Mouse (Mus musculus): ENCODE results near the gene Ranbp17. TPM values are rescaled to one million over a fixed set of nuclear protein-coding genes. Genes with fewer than 3 reads are reported as not detected.

Gene Ranbp17
- polyA plus RNA-seq, 1 experiment from 2014 or later, result 2.2 TPM

DNA sequence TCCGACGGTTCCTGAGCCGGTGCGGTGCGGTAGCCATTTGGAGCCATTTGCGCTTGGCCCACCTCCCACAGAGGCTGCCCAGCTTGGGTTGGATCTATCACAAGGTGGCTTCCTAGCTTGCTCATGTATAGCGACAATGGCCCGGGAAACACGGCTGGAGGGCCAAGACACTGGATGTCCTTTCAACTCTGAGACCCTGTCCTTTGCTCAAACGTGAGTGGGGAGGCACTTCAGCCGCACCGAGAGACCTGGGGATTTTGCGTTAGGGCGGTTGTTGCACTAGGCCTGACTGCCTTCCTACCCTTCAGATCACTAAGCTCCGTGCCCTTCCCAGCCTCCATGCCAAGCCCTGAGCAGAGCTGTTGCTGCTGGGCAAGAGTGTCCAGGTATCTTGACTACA lies 315.9 kb downstream of the Ranbp17 start:
- Histone ChIP-seq H3K4me2 (replicated peaks; ENCODE audit: low read depth) (no peak overlapping the region), H3K27ac (replicated peaks) (no peak overlapping the region), H3K9ac (ENCODE audit: low read length) (no peak overlapping the region), H3K27me3 (ENCODE audit: control insufficient read depth, insufficient read depth, low read length) (peaks cover 37% of the 10 kb centered on the region), H3K4me1 (replicated peaks; ENCODE audit: control insufficient read depth, insufficient read depth) (0 out of 2 replicates have a peak, but pooled peaks cover 2% of the 10 kb centered on the region), H3K9me3 (ENCODE audit: control insufficient read depth, low read length) (peaks cover 5% of the 10 kb centered on the region), H3K4me3 (ENCODE audit: low read depth, low read length) (no peak overlapping the region), H3K36me3 (ENCODE audit: control insufficient read depth, insufficient read depth, low read length) (no peaks in the 10 kb centered on the region)
- 25% methylated on average over 15 of the region's 15 CpGs for WGBS
- TF ChIP-seq CTCF (IDR thresholded peaks at IDR 0.05; ENCODE audit: low read depth), result no peak
- no peak for TF ChIP-seq EP300 (optimal IDR thresholded peaks at IDR 0.05)
- no peak for DNase-seq (ENCODE audit: low spot score)
- ATAC-seq (ENCODE audit: low FRiP score, low TSS enrichment), result no peak

DNA sequence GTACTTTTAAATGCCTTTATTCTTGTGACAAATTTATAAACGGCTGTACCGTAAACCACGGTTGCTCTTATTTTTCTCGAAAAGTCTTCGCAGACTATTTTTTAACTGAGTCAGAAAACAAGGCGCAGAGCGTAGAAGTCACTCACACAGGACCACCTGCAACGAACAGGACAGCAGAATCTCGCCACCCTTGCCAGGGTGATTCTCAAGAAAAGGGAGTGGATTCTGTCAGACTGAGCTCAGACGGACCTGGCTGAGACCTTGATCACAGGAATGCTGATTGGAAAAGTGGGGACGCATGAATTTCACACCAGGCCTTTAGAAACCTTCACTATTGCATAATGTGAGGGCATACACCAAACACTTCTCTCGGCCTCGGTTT lies 316.4 kb downstream of the Ranbp17 start:
- ATAC-seq (ENCODE audit: low FRiP score, low TSS enrichment) (no peak), DNase-seq (ENCODE audit: low spot score) (no peak)
- H3K9me3 ChIP-seq (ENCODE audit: control insufficient read depth, low read length), result peaks cover 5% of the 10 kb centered on the region
- no peak overlapping the region for H3K9ac ChIP-seq (ENCODE audit: low read length)
- no peaks in the 10 kb centered on the region for H3K36me3 ChIP-seq (ENCODE audit: control insufficient read depth, insufficient read depth, low read length)
- TF ChIP-seq EP300 (optimal IDR thresholded peaks at IDR 0.05), result no peak
- TF ChIP-seq CTCF (IDR thresholded peaks at IDR 0.05; ENCODE audit: low read depth), result no peak
- H3K27me3 ChIP-seq (ENCODE audit: control insufficient read depth, insufficient read depth, low read length), result peaks cover 31% of the 10 kb centered on the region
- no peak overlapping the region for H3K27ac ChIP-seq (replicated peaks)
- 0 out of 2 replicates have a peak, but pooled peaks cover 2% of the 10 kb centered on the region for H3K4me1 ChIP-seq (replicated peaks; ENCODE audit: control insufficient read depth, insufficient read depth)
- no peak overlapping the region for H3K4me3 ChIP-seq (ENCODE audit: low read depth, low read length)
- H3K4me2 ChIP-seq (replicated peaks; ENCODE audit: low read depth), result no peak overlapping the region
- WGBS, result 31% methylated on average over 13 of the region's 13 CpGs

GRCm38 (mm10) chr11:33196447-33197132 lies 317.0 kb downstream of the Ranbp17 start:
- 8% methylated on average over 24 of the region's 24 CpGs for WGBS
- no peak for DNase-seq (ENCODE audit: low spot score)

GRCm38 (mm10) chr11:33195531-33196446 lies 317.8 kb downstream of the Ranbp17 start:
- Histone ChIP-seq H3K36me3 (ENCODE audit: control insufficient read depth, insufficient read depth, low read length) (no peaks in the 10 kb centered on the region), H3K9me3 (ENCODE audit: control insufficient read depth, low read length) (peaks cover 5% of the 10 kb centered on the region), H3K4me3 (ENCODE audit: low read depth, low read length) (no peak overlapping the region), H3K27ac (replicated peaks) (no peak overlapping the region), H3K9ac (ENCODE audit: low read length) (no peak overlapping the region), H3K4me1 (replicated peaks; ENCODE audit: control insufficient read depth, insufficient read depth) (no peaks in the 10 kb centered on the region), H3K4me2 (replicated peaks; ENCODE audit: low read depth) (no peak overlapping the region), H3K27me3 (ENCODE audit: control insufficient read depth, insufficient read depth, low read length) (peaks cover 31% of the 10 kb centered on the region)
- ATAC-seq (ENCODE audit: low FRiP score, low TSS enrichment) (no peak), DNase-seq (ENCODE audit: low spot score) (no peak)
- TF ChIP-seq EP300 (optimal IDR thresholded peaks at IDR 0.05) (no peak), CTCF (IDR thresholded peaks at IDR 0.05; ENCODE audit: low read depth) (no peak)
- WGBS, result 6% methylated on average over 25 of the region's 25 CpGs

More at GRCm38 (mm10) chr11:33196447-33197132, 317.0 kb downstream of the Ranbp17 start:
- H3K36me3 ChIP-seq (ENCODE audit: control insufficient read depth, insufficient read depth, low read length), result no peaks in the 10 kb centered on the region
- ATAC-seq (ENCODE audit: low FRiP score, low TSS enrichment), result no peak
- H3K27ac ChIP-seq (replicated peaks), result no peak overlapping the region
- peaks cover 5% of the 10 kb centered on the region for H3K9me3 ChIP-seq (ENCODE audit: control insufficient read depth, low read length)
- no peak overlapping the region for H3K9ac ChIP-seq (ENCODE audit: low read length)
- H3K4me3 ChIP-seq (ENCODE audit: low read depth, low read length), result no peak overlapping the region
- no peak for TF ChIP-seq EP300 (optimal IDR thresholded peaks at IDR 0.05)
- no peak for TF ChIP-seq CTCF (IDR thresholded peaks at IDR 0.05; ENCODE audit: low read depth)
- H3K27me3 ChIP-seq (ENCODE audit: control insufficient read depth, insufficient read depth, low read length), result peaks cover 31% of the 10 kb centered on the region
- H3K4me1 ChIP-seq (replicated peaks; ENCODE audit: control insufficient read depth, insufficient read depth), result 0 out of 2 replicates have a peak, but pooled peaks cover 2% of the 10 kb centered on the region
- no peak overlapping the region for H3K4me2 ChIP-seq (replicated peaks; ENCODE audit: low read depth)

DNA sequence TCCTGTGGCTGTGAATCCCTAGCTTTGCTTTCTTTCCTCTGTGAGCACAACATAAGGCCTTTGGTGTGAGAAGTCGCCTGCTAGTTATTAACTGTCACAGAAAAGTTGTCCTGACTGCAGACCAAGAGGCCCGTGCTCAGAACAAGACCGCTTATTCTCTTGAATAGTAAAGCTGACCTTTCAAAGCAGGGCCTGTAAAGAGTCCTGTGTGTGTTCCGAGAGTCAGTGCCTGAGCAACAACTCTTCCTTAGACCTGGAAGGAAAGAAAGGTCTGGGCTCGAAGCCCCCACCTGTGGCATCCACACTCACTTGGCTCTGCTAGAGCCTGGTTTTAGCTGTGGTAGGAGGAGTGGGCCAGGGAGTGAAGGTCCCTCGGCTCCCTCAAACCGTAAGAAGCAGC lies 318.5 kb downstream of the Ranbp17 start:
- WGBS, result 45% methylated on average over 7 of the region's 7 CpGs
- Histone ChIP-seq H3K4me3 (ENCODE audit: low read depth, low read length) (no peak overlapping the region), H3K9ac (ENCODE audit: low read length) (no peak overlapping the region), H3K27me3 (ENCODE audit: control insufficient read depth, insufficient read depth, low read length) (peaks cover 26% of the 10 kb centered on the region), H3K4me2 (replicated peaks; ENCODE audit: low read depth) (no peak overlapping the region), H3K27ac (replicated peaks) (no peak overlapping the region), H3K36me3 (ENCODE audit: control insufficient read depth, insufficient read depth, low read length) (no peaks in the 10 kb centered on the region), H3K9me3 (ENCODE audit: control insufficient read depth, low read length) (peaks cover 5% of the 10 kb centered on the region), H3K4me1 (replicated peaks; ENCODE audit: control insufficient read depth, insufficient read depth) (no peaks in the 10 kb centered on the region)
- DNase-seq (ENCODE audit: low spot score), result no peak
- no peak for ATAC-seq (ENCODE audit: low FRiP score, low TSS enrichment)
- TF ChIP-seq EP300 (optimal IDR thresholded peaks at IDR 0.05) (no peak), CTCF (IDR thresholded peaks at IDR 0.05; ENCODE audit: low read depth) (no peak)

All from stomach, postnatal 0 days (tissue).